Mouse (Mus musculus) midbrain, embryonic 15.5 days (tissue): Measurements from ENCODE around the gene Olfr1002. TPM values are rescaled to one million over a fixed set of nuclear protein-coding genes. Genes with fewer than 3 reads are reported as not detected.
"Not testable (repeated sequence)": the region's sequence is repeated elsewhere in the genome, so short reads cannot be mapped to it uniquely, and the experiment has no call there.

Source experiments
- ATAC-seq: fragments of 200-750 bp; cut with Nextera tagmentation; replicated peaks from 2 replicates; pipeline ENCODE4 v1.8.0; 2017; ENCODE audit warnings: moderate TSS enrichment
- H3K27ac ChIP-seq: fragments of 300-500 bp; sonication (generic); 2 replicates; pipeline ENCODE4 v1.5.1; 2015; ENCODE audit warnings: mild to moderate bottlenecking, inconsistent platforms
- H3K27me3 ChIP-seq: fragments of 300-500 bp; sonication (generic); replicated peaks from 2 replicates; pipeline ENCODE4 v1.6.1; 2015; ENCODE audit warnings: inconsistent platforms
- H3K36me3 ChIP-seq: fragments of 300-500 bp; sonication (generic); replicated peaks from 2 replicates; pipeline ENCODE4 v1.6.1; 2015; ENCODE audit warnings: inconsistent platforms
- H3K4me1 ChIP-seq: fragments of 300-500 bp; sonication (generic); 2 replicates; pipeline ENCODE4 v1.6.1; 2015; ENCODE audit warnings: inconsistent platforms
- H3K4me2 ChIP-seq: fragments of 300-500 bp; sonication (generic); 2 replicates; pipeline ENCODE4 v1.6.1; 2015; ENCODE audit warnings: inconsistent platforms, mild to moderate bottlenecking, moderate library complexity
- H3K4me3 ChIP-seq: fragments of 300-500 bp; sonication (generic); 2 replicates; pipeline ENCODE4 v1.5.1; 2015; ENCODE audit warnings: mild to moderate bottlenecking, inconsistent platforms
- H3K9ac ChIP-seq: fragments of 300-500 bp; sonication (generic); 2 replicates; pipeline ENCODE4 v1.6.1; 2015; ENCODE audit warnings: mild to moderate bottlenecking, inconsistent platforms
- H3K9me3 ChIP-seq: fragments of 300-500 bp; sonication (generic); 2 replicates; pipeline ENCODE4 v1.6.1; 2016; ENCODE audit warnings: inconsistent platforms
- WGBS: fragments of 180-500 bp; shearing (Covaris S2); methylation state at CpG from one replicate; pipeline ENCODE4 v1.1.7; 2015; ENCODE audit warnings: mixed read lengths; 5-methylcytosine and 5-hydroxymethylcytosine counted together
- polyA plus RNA-seq: library from polyadenylated mRNA; unstranded; fragments of >200 nt; fragmentation: Nextera tagmentation; extraction: Ambion mirVana; gene quantifications from 2 replicates; pipeline ENCODE4 v1.2.1, GENCODE M21; 2015

The Olfr1002 gene
- polyA plus RNA-seq: not detected in 2 replicates

DNA sequence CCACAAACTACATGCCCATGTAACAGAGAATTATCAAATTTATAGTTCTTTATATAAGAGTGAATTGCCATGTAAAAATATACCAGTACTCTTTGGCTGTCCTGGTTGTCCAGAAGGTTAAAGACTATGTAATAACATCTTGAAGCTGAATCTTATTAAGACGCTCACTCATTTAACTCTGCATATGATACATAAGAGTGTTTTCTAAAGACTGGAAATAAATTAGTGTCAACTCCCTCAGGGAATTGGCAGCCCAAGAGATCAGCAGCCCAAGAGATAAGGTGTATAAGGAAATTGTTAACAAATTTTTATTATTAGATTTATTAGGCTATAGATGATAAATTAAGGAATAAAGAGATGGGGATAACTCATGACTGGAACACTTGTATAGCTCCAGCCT, at the start of gene Olfr1002:
Olfr1002 (minus strand) TSS at position 101 of the 400 bp plus-strand sequence.
- no peaks in the 10 kb centered on the region for H3K4me1 ChIP-seq
- no peaks in the 10 kb centered on the region for H3K36me3 ChIP-seq
- H3K27ac ChIP-seq: no peak within 1 kb of the TSS
- no peaks in the 10 kb centered on the region for H3K9me3 ChIP-seq
- 91% methylated on average over 1 of the region's 1 CpGs for WGBS
- H3K9ac ChIP-seq: no peak within 1 kb of the TSS
- ATAC-seq: no peak
- H3K4me2 ChIP-seq: no peak within 1 kb of the TSS
- H3K4me3 ChIP-seq: no peak within 1 kb of the TSS
- no peaks in the 10 kb centered on the region for H3K27me3 ChIP-seq

GRCm38 (mm10) chr2:85689131-85689530, 38.6 kb upstream of the Olfr1002 start, which contains the start of gene Olfr1008:
Gene Olfr1008 (plus strand): TSS chr2:85689431.
- no peak within 1 kb of the TSS for H3K27ac ChIP-seq
- no peaks in the 10 kb centered on the region for H3K27me3 ChIP-seq
- H3K9me3 ChIP-seq: no peaks in the 10 kb centered on the region
- ATAC-seq: no peak
- no peaks in the 10 kb centered on the region for H3K4me1 ChIP-seq
- H3K9ac ChIP-seq: no peak within 1 kb of the TSS
- no peak within 1 kb of the TSS for H3K4me2 ChIP-seq
- no peaks in the 10 kb centered on the region for H3K36me3 ChIP-seq
- H3K4me3 ChIP-seq: no peak within 1 kb of the TSS

- no peaks in the 10 kb centered on the region for H3K36me3 ChIP-seq
- no peak within 1 kb of the TSS for H3K27ac ChIP-seq
- no peak for ATAC-seq
- H3K4me2 ChIP-seq: no peak within 1 kb of the TSS
- H3K9ac ChIP-seq: no peak within 1 kb of the TSS
- no peaks in the 10 kb centered on the region for H3K27me3 ChIP-seq
- no peaks in the 10 kb centered on the region for H3K4me1 ChIP-seq
- no peaks in the 10 kb centered on the region for H3K9me3 ChIP-seq
- H3K4me3 ChIP-seq: no peak within 1 kb of the TSS
Observed at GRCm38 (mm10) chr2:85678667-85679066, 28.2 kb upstream of the Olfr1002 start, which contains the start of gene Olfr1006. Gene Olfr1006 (minus strand): TSS chr2:85678767.

- H3K9ac ChIP-seq, H3K36me3 ChIP-seq, H3K4me2 ChIP-seq, H3K4me3 ChIP-seq, H3K27me3 ChIP-seq, H3K4me1 ChIP-seq, H3K27ac ChIP-seq, H3K9me3 ChIP-seq, ATAC-seq: not testable (repeated sequence)
Observed at GRCm38 (mm10) chr2:85664355-85664754, 13.9 kb upstream of the Olfr1002 start, which contains the start of gene Olfr154. Gene Olfr154 (minus strand): TSS chr2:85664455.

DNA sequence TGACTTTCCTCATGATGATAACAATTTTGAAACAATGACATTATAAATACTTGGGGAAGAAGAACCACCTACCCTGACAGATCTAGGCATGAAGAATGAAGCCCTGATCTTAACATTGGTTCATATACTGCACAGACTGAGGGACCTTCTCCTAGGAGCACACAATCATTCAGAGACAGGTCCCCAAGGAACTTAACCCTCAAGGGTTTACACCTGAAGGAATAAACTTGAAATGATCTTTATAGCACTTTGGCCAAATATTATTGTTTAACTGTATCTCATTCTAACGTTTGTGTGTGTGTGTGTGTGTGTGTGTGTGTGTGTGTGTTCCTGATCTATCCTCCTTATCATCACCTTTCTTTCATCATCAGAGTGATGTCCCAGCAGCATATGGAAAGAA, 38.7 kb downstream of the Olfr1002 start, which contains the start of gene Olfr1000:
Olfr1000 (minus strand) TSS at position 101 of the 400 bp plus-strand sequence.
- no peak within 1 kb of the TSS for H3K27ac ChIP-seq
- 83% methylated on average over 1 of the region's 1 CpGs for WGBS
- H3K36me3 ChIP-seq: no peaks in the 10 kb centered on the region
- no peaks in the 10 kb centered on the region for H3K4me1 ChIP-seq
- no peak within 1 kb of the TSS for H3K4me2 ChIP-seq
- H3K4me3 ChIP-seq: no peak within 1 kb of the TSS
- H3K9me3 ChIP-seq: no peaks in the 10 kb centered on the region
- ATAC-seq: no peak
- H3K9ac ChIP-seq: no peak within 1 kb of the TSS
- H3K27me3 ChIP-seq: no peaks in the 10 kb centered on the region

Other genes starting within 250 kb of the Olfr1002 start
- not detected in 2 replicates for gene Olfr992, start 241.2 kb downstream of the Olfr1002 start, polyA plus RNA-seq
- gene Olfr993, start 235.8 kb downstream of the Olfr1002 start, polyA plus RNA-seq: not detected in 2 replicates
- not detected in 2 replicates for gene Olfr994, start 214.3 kb downstream of the Olfr1002 start, polyA plus RNA-seq
- gene Olfr995, start 207.1 kb downstream of the Olfr1002 start, polyA plus RNA-seq: not detected in 2 replicates
- gene 4833423E24Rik, start 131.7 kb downstream of the Olfr1002 start, polyA plus RNA-seq: 0.19 and 0.32 TPM in 2 replicates
- not detected in 2 replicates for gene Olfr996, start 71.5 kb downstream of the Olfr1002 start, polyA plus RNA-seq
- not detected in 2 replicates for gene Olfr998, start 61.8 kb downstream of the Olfr1002 start, polyA plus RNA-seq
- not detected in 2 replicates for gene Olfr1000, start 38.8 kb downstream of the Olfr1002 start, polyA plus RNA-seq
- not detected in 2 replicates for gene Olfr154, start 13.8 kb upstream of the Olfr1002 start, polyA plus RNA-seq
- gene Olfr1006, start 28.1 kb upstream of the Olfr1002 start, polyA plus RNA-seq: not detected in 2 replicates
- not detected in 2 replicates for gene Olfr1008, start 38.7 kb upstream of the Olfr1002 start, polyA plus RNA-seq
- gene Olfr1009, start 64.7 kb upstream of the Olfr1002 start, polyA plus RNA-seq: not detected in 2 replicates
- not detected in 2 replicates for gene Olfr1012, start 112.1 kb upstream of the Olfr1002 start, polyA plus RNA-seq
- not detected in 2 replicates for gene Olfr1013, start 116.4 kb upstream of the Olfr1002 start, polyA plus RNA-seq
- gene Olfr1014, start 122.0 kb upstream of the Olfr1002 start, polyA plus RNA-seq: not detected in 2 replicates
- not detected in 2 replicates for gene Olfr1015, start 131.3 kb upstream of the Olfr1002 start, polyA plus RNA-seq
- not detected in 2 replicates for gene Olfr1016, start 151.8 kb upstream of the Olfr1002 start, polyA plus RNA-seq
- gene Olfr1018, start 167.8 kb upstream of the Olfr1002 start, polyA plus RNA-seq: not detected in 2 replicates
- not detected in 2 replicates for gene Olfr1019, start 194.8 kb upstream of the Olfr1002 start, polyA plus RNA-seq
- not detected in 2 replicates for gene Olfr1020, start 196.3 kb upstream of the Olfr1002 start, polyA plus RNA-seq
- not detected in 2 replicates for gene Olfr1022, start 217.9 kb upstream of the Olfr1002 start, polyA plus RNA-seq
- gene Olfr1023, start 234.9 kb upstream of the Olfr1002 start, polyA plus RNA-seq: not detected in 2 replicates